Mouse (Mus musculus): Measurements from ENCODE around the gene Relch. TPM values are rescaled to one million over a fixed set of nuclear protein-coding genes. Genes with fewer than 3 reads are reported as not detected.

Gene Relch
- total and polyA plus RNA-seq, 2 experiments: 15.1 to 23.5 TPM

GRCm38 (mm10) chr1:105735318-105735717 lies 71.7 kb downstream of the Relch start:
- Histone ChIP-seq H3K36me3 (ENCODE audit: control insufficient read depth, insufficient read depth, low read length) (peaks cover 18% of the 10 kb centered on the region), H3K4me3 (ENCODE audit: insufficient read depth, low read depth, low read length) (no peak overlapping the region), H3K27ac (replicated peaks; ENCODE audit: insufficient read depth, low read depth, low read length) (no peak overlapping the region), H3K9ac (ENCODE audit: low read depth, low read length) (no peak overlapping the region), H3K4me1 (ENCODE audit: control insufficient read depth, insufficient read depth, low read length) (peaks cover 4% of the 10 kb centered on the region; the same call in 1 of the 2 replicates), H3K27me3 (ENCODE audit: control insufficient read depth, insufficient read depth, low read length) (no peaks in the 10 kb centered on the region), H3K79me2 (ENCODE audit: control insufficient read depth, insufficient read depth, low read length) (no peaks in the 10 kb centered on the region)
- DNase-seq (ENCODE audit: extremely low read depth, low read depth, low spot score): no peak
- TF ChIP-seq POLR2A (IDR thresholded peaks at IDR 0.05; ENCODE audit: extremely low read depth, insufficient read depth, low read length) (no peak), CTCF (IDR thresholded peaks at IDR 0.05; ENCODE audit: low read depth, low read length) (no peak)
- WGBS: 89% methylated on average over 3 of the region's 3 CpGs

GRCm38 (mm10) chr1:105738334-105738733 lies 74.7 kb downstream of the Relch start:
- TF ChIP-seq POLR2A (IDR thresholded peaks at IDR 0.05; ENCODE audit: extremely low read depth, insufficient read depth, low read length) (no peak), CTCF (IDR thresholded peaks at IDR 0.05; ENCODE audit: low read depth, low read length) (no peak)
- peaks cover 27% of the 10 kb centered on the region for H3K36me3 ChIP-seq (ENCODE audit: control insufficient read depth, insufficient read depth, low read length)
- H3K4me3 ChIP-seq (ENCODE audit: insufficient read depth, low read depth, low read length): no peak overlapping the region
- WGBS: 26% methylated on average over 6 of the region's 6 CpGs
- no peaks in the 10 kb centered on the region for H3K79me2 ChIP-seq (ENCODE audit: control insufficient read depth, insufficient read depth, low read length)
- H3K9ac ChIP-seq (ENCODE audit: low read depth, low read length): no peak overlapping the region
- H3K4me1 ChIP-seq (ENCODE audit: control insufficient read depth, insufficient read depth, low read length): peaks cover 4% of the 10 kb centered on the region; the same call in 1 of the 2 replicates
- DNase-seq (ENCODE audit: extremely low read depth, low read depth, low spot score): peak; percentile 84
- H3K27ac ChIP-seq (replicated peaks; ENCODE audit: insufficient read depth, low read depth, low read length): no peak overlapping the region
- no peaks in the 10 kb centered on the region for H3K27me3 ChIP-seq (ENCODE audit: control insufficient read depth, insufficient read depth, low read length)

GRCm38 (mm10) chr1:105739493-105739892 lies 75.8 kb downstream of the Relch start:
- Histone ChIP-seq H3K4me1 (ENCODE audit: control insufficient read depth, insufficient read depth, low read length) (peaks cover 4% of the 10 kb centered on the region; the same call in 1 of the 2 replicates), H3K36me3 (ENCODE audit: control insufficient read depth, insufficient read depth, low read length) (peaks cover 32% of the 10 kb centered on the region), H3K4me3 (ENCODE audit: insufficient read depth, low read depth, low read length) (no peak overlapping the region), H3K27me3 (ENCODE audit: control insufficient read depth, insufficient read depth, low read length) (no peaks in the 10 kb centered on the region), H3K27ac (replicated peaks; ENCODE audit: insufficient read depth, low read depth, low read length) (no peak overlapping the region), H3K9ac (ENCODE audit: low read depth, low read length) (no peak overlapping the region), H3K79me2 (ENCODE audit: control insufficient read depth, insufficient read depth, low read length) (no peaks in the 10 kb centered on the region)
- peak; percentile 37 for DNase-seq (ENCODE audit: extremely low read depth, low read depth, low spot score)
- TF ChIP-seq CTCF (IDR thresholded peaks at IDR 0.05; ENCODE audit: low read depth, low read length) (no peak), POLR2A (IDR thresholded peaks at IDR 0.05; ENCODE audit: extremely low read depth, insufficient read depth, low read length) (no peak)

GRCm38 (mm10) chr1:105742481-105742880 lies 78.8 kb downstream of the Relch start:
- Histone ChIP-seq H3K27me3 (ENCODE audit: control insufficient read depth, insufficient read depth, low read length) (no peaks in the 10 kb centered on the region), H3K79me2 (ENCODE audit: control insufficient read depth, insufficient read depth, low read length) (no peaks in the 10 kb centered on the region), H3K36me3 (ENCODE audit: control insufficient read depth, insufficient read depth, low read length) (peaks cover 42% of the 10 kb centered on the region), H3K4me1 (ENCODE audit: control insufficient read depth, insufficient read depth, low read length) (peaks cover 4% of the 10 kb centered on the region; the same call in 1 of the 2 replicates), H3K9ac (ENCODE audit: low read depth, low read length) (no peak overlapping the region), H3K27ac (replicated peaks; ENCODE audit: insufficient read depth, low read depth, low read length) (no peak overlapping the region), H3K4me3 (ENCODE audit: insufficient read depth, low read depth, low read length) (no peak overlapping the region)
- peak; percentile 19 for DNase-seq (ENCODE audit: extremely low read depth, low read depth, low spot score)
- TF ChIP-seq POLR2A (IDR thresholded peaks at IDR 0.05; ENCODE audit: extremely low read depth, insufficient read depth, low read length): no peak
- TF ChIP-seq CTCF (IDR thresholded peaks at IDR 0.05; ENCODE audit: low read depth, low read length): no peak
- WGBS: 98% methylated on average over 1 of the region's 1 CpGs

- DNase-seq (ENCODE audit: extremely low read depth, low read depth, low spot score): peak; percentile 26
- 58% methylated on average over 1 of the region's 1 CpGs for WGBS
- Histone ChIP-seq H3K27me3 (ENCODE audit: control insufficient read depth, insufficient read depth, low read length) (no peaks in the 10 kb centered on the region), H3K9ac (ENCODE audit: low read depth, low read length) (no peak overlapping the region), H3K4me1 (ENCODE audit: control insufficient read depth, insufficient read depth, low read length) (no peaks in the 10 kb centered on the region), H3K36me3 (ENCODE audit: control insufficient read depth, insufficient read depth, low read length) (peaks cover 64% of the 10 kb centered on the region), H3K27ac (replicated peaks; ENCODE audit: insufficient read depth, low read depth, low read length) (no peak overlapping the region), H3K4me3 (ENCODE audit: insufficient read depth, low read depth, low read length) (no peak overlapping the region), H3K79me2 (ENCODE audit: control insufficient read depth, insufficient read depth, low read length) (no peaks in the 10 kb centered on the region)
- TF ChIP-seq CTCF (IDR thresholded peaks at IDR 0.05; ENCODE audit: low read depth, low read length) (no peak), POLR2A (IDR thresholded peaks at IDR 0.05; ENCODE audit: extremely low read depth, insufficient read depth, low read length) (no peak)
These were observed 82.8 kb downstream of the Relch start for GRCm38 (mm10) chr1:105746444-105746843.

- no peak overlapping the region for H3K9ac ChIP-seq (ENCODE audit: low read depth, low read length)
- DNase-seq (ENCODE audit: extremely low read depth, low read depth, low spot score): peak; percentile 24
- H3K4me1 ChIP-seq (ENCODE audit: control insufficient read depth, insufficient read depth, low read length): no peaks in the 10 kb centered on the region
- no peaks in the 10 kb centered on the region for H3K79me2 ChIP-seq (ENCODE audit: control insufficient read depth, insufficient read depth, low read length)
- H3K27ac ChIP-seq (replicated peaks; ENCODE audit: insufficient read depth, low read depth, low read length): no peak overlapping the region
- no peak for TF ChIP-seq POLR2A (IDR thresholded peaks at IDR 0.05; ENCODE audit: extremely low read depth, insufficient read depth, low read length)
- TF ChIP-seq CTCF (IDR thresholded peaks at IDR 0.05; ENCODE audit: low read depth, low read length): no peak
- H3K27me3 ChIP-seq (ENCODE audit: control insufficient read depth, insufficient read depth, low read length): no peaks in the 10 kb centered on the region
- peaks cover 63% of the 10 kb centered on the region for H3K36me3 ChIP-seq (ENCODE audit: control insufficient read depth, insufficient read depth, low read length)
- 79% methylated on average over 5 of the region's 5 CpGs for WGBS
- H3K4me3 ChIP-seq (ENCODE audit: insufficient read depth, low read depth, low read length): no peak overlapping the region
These were observed 83.4 kb downstream of the Relch start for GRCm38 (mm10) chr1:105746858-105747596.
